Mouse (Mus musculus): Measurements from ENCODE around the gene Scgb1b15. TPM values are rescaled to one million over a fixed set of nuclear protein-coding genes. Genes with fewer than 3 reads are reported as not detected.
"Not testable (repeated sequence)": the region's sequence is repeated elsewhere in the genome, so short reads cannot be mapped to it uniquely, and the experiment has no call there.

Gene Scgb1b15
- polyA plus RNA-seq (2011; ENCODE audit: insufficient read depth, insufficient read length, low read depth, missing spikeins): not detected in 2 replicates

DNA sequence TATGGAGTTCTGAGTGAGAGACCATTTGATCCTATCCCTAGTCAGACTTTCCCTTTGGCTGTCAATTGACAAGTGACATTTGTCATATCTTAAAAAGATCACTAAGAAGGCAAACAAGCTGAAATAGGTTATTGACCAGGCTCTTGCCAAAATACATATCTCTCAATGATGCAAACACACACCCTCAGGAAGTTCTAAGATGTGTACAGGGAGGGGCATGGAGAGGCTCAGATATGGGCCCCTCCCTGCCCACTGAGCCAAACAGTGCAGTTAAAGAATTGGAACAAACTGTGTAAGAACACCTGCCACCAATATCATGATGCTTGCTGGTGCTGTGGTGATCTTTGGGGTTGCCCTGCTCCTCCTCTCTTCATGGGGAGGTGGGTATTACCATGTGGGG, at the start of gene Scgb1b15:
Gene Scgb1b15, plus strand, starts transcription at position 301 of the 400 bp plus-strand sequence.
- H3K4me3 ChIP-seq (ENCODE audit: low read depth, low read length): not testable (repeated sequence)

DNA sequence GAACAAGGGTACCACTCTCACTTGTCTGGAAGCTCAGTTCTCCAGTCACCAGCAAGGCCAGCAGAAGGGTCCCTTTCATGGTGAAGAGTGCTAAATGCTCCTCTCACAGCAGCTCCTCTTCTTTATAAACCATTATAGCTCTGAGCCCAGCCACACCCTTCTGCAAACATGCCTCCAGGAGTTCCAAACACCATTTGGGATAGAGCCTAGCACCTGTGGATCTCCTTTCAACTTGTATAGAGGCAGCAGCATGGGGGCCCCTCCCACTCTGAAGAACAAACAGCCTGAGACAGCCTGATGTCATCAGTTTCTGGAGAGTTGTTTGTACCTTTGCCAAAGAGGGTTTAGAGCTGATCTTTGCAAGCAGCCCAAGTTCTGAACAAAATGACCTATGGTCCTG, 6.8 kb upstream of the Scgb1b15 start, which contains the start of gene Scgb2b15:
Gene Scgb2b15, minus strand, starts transcription at position 101 of the 400 bp plus-strand sequence.
- H3K9ac ChIP-seq (ENCODE audit: low read depth, poor library complexity, severe bottlenecking); H3K4me1 ChIP-seq (ENCODE audit: control insufficient read depth, insufficient read depth, low read length); H3K27ac ChIP-seq (ENCODE audit: insufficient read depth, low read length); H3K36me3 ChIP-seq (ENCODE audit: control insufficient read depth, insufficient read depth, low read length, poor library complexity, severe bottlenecking); H3K9me3 ChIP-seq (replicated peaks; ENCODE audit: control insufficient read depth, insufficient read depth, low read length, poor library complexity, severe bottlenecking); H3K27me3 ChIP-seq (ENCODE audit: control insufficient read depth, insufficient read depth, low read length, poor library complexity, severe bottlenecking); H3K4me3 ChIP-seq (ENCODE audit: low read depth, low read length): not testable (repeated sequence)

More for the DNA sequence above, at the start of gene Scgb1b15:
- not testable (repeated sequence) for H3K9me3 ChIP-seq (replicated peaks; ENCODE audit: control insufficient read depth, insufficient read depth, low read length, poor library complexity, severe bottlenecking); H3K36me3 ChIP-seq (ENCODE audit: control insufficient read depth, insufficient read depth, low read length, poor library complexity, severe bottlenecking); H3K27ac ChIP-seq (ENCODE audit: insufficient read depth, low read length); H3K4me1 ChIP-seq (ENCODE audit: control insufficient read depth, insufficient read depth, low read length); H3K27me3 ChIP-seq (ENCODE audit: control insufficient read depth, insufficient read depth, low read length, poor library complexity, severe bottlenecking); H3K9ac ChIP-seq (ENCODE audit: low read depth, poor library complexity, severe bottlenecking)

Other genes with a start within 250 kb of the Scgb1b15 start
- gene Scgb2b15, start 6.9 kb upstream of the Scgb1b15 start, polyA plus RNA-seq (2011; ENCODE audit: insufficient read depth, insufficient read length, low read depth, missing spikeins): not detected in 2 replicates
- gene Scgb2b17, start 220.0 kb downstream of the Scgb1b15 start, polyA plus RNA-seq (2011; ENCODE audit: insufficient read depth, insufficient read length, low read depth, missing spikeins): not detected in 2 replicates
- not detected in 2 replicates for gene Scgb1b17, start 226.9 kb downstream of the Scgb1b15 start, polyA plus RNA-seq (2011; ENCODE audit: insufficient read depth, insufficient read length, low read depth, missing spikeins)